Mouse (Mus musculus): Measurements from ENCODE around the gene Id3. TPM values are rescaled to one million over a fixed set of nuclear protein-coding genes. Genes with fewer than 3 reads are reported as not detected.

Id3 gene
- polyA plus RNA-seq, 1 experiment from 2014 or later: 273 TPM

DNA sequence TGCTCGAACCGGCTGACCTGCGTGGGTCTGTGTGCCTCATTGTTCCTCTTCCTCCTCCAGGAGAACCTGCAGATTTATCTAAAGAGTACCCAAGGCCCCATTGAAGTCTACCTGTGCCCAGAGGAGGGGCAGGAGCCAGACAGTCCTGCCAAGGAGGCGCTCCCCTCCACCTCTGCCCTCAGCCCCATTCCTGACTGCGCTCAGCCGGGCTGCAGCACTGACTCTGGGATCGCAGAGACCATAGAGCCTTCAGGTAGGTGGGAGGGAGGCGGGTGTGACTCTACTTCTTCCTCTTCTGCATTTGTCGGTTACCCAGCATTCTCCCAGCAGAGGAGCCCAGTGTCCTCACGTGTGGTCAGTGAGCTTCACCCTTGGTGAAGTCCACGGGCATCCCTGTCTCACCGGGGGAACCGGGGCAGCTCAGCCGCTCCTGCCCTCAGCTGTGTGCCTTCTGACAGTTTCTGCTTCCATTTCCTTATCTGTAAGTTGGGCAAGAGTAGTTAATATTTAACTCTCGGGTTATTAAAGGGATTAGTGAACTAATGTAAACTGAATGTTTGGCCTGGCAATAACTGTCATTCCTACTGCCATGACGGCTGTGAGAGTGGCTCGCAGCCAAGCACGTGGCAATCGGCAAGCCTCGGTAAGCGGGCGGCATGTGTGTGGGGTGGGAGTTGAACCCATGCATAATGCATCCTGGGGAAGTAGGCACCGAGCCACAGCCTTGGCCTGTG is 43.6 kb downstream of the Id3 start:
- Histone ChIP-seq H3K9me3 (no peaks in the 10 kb centered on the region), H3K4me2 (no peak overlapping the region), H3K27me3 (no peaks in the 10 kb centered on the region), H3K36me3 (no peaks in the 10 kb centered on the region), H3K9ac (no peak overlapping the region), H3K4me1 (replicated peaks) (no peaks in the 10 kb centered on the region), H3K4me3 (no peak overlapping the region), H3K27ac (replicated peaks) (no peak overlapping the region)
- no peak for ATAC-seq (ENCODE audit: low read depth)
- WGBS: 88% methylated on average over 23 of the region's 23 CpGs

DNA sequence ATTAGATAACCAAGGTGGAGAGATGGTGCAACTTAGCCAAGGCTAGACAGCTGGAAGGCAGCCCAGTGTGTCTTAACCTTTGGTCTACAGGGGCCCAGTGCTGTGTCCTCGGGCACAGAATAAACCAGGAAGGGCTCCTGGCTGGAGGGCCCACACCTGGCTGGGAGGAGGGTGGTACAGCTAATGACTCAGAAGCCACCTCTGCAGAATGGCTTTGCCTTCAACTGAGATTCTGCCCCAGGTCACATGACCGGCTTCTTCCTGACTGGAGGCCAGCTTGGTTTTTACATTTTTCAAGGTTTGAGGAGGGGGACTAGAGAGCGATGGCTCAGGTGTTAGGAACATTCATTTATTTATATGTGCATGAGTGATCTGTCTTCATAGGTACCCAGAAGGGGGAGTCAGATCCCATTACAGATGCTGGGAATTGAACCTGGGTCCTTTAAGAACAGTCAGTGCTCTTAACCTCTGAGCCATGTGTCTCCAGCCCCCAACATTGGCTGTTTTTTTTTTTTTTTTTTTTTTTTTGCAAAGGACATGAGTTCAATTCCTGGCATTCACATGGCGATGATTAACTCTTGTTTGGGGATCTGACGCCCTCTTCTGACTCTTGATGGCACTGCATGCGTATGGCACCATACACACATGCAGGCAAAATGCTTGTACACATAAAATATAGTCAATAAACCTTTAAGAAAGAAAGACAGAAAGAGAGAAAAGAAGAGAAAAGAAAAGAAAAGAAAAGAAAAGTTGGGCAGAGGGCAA is 45.9 kb downstream of the Id3 start:
- H3K9ac ChIP-seq: no peak overlapping the region
- H3K27me3 ChIP-seq: no peaks in the 10 kb centered on the region
- H3K4me1 ChIP-seq (replicated peaks): no peaks in the 10 kb centered on the region
- no peak for ATAC-seq (ENCODE audit: low read depth)
- H3K4me2 ChIP-seq: no peak overlapping the region
- H3K36me3 ChIP-seq: no peaks in the 10 kb centered on the region
- no peak overlapping the region for H3K4me3 ChIP-seq
- H3K27ac ChIP-seq (replicated peaks): no peak overlapping the region
- WGBS: 83% methylated on average over 6 of the region's 6 CpGs
- no peaks in the 10 kb centered on the region for H3K9me3 ChIP-seq

DNA sequence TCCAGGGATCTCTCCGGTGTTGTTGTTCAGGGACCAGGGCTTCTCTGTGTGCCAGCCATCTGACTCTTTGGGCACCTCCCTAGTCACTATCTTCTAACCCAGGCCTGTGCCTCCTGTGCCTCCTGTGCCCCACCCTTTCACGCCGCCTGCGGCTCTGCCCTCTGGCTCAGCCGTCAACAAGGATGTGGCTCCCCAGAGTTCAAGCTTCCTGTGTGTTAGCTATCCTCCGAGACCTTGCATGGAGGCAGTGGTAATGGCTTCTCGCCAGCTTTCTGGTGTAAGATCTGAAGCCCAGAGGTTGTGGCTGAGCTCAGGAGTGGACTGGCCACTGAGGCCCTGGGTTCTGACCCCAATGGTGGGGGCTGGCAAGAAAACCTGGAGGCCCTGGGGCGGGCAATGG is 46.6 kb downstream of the Id3 start:
- WGBS: 90% methylated on average over 8 of the region's 8 CpGs
- no peak for ATAC-seq (ENCODE audit: low read depth)

DNA sequence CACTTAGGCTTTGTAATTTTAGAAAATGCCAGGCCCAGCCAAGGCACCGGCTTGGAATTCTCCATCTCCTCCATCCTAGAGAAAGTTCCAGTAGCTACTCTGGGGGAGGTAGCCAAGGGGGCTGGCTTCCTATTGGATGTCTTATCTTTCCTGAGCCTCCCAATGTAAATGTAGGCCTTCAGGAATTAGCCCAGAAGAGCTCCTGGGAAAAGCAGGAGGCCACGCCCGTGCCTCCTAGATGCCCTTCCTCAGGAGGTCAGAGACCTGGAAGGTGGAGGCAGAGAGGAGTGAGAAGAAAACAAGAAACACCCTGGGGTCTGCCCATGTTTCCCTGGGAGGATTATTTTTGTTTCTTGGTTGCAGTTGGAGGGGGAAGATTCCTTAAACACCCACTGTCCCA is 50.3 kb downstream of the Id3 start:
- H3K4me1 ChIP-seq (replicated peaks): no peaks in the 10 kb centered on the region
- H3K4me3 ChIP-seq: no peak overlapping the region
- H3K9me3 ChIP-seq: no peaks in the 10 kb centered on the region
- no peak overlapping the region for H3K9ac ChIP-seq
- ATAC-seq (ENCODE audit: low read depth): no peak
- no peak overlapping the region for H3K4me2 ChIP-seq
- 87% methylated on average over 3 of the region's 3 CpGs for WGBS
- no peaks in the 10 kb centered on the region for H3K36me3 ChIP-seq
- H3K27me3 ChIP-seq: no peaks in the 10 kb centered on the region
- H3K27ac ChIP-seq (replicated peaks): no peak overlapping the region

More for the DNA sequence above, 46.6 kb downstream of the Id3 start:
- Histone ChIP-seq H3K27me3 (no peaks in the 10 kb centered on the region), H3K36me3 (no peaks in the 10 kb centered on the region), H3K4me2 (no peak overlapping the region), H3K9ac (peak overlapping the region; percentile 26; the same call in 1 of the 2 replicates), H3K4me1 (replicated peaks) (no peaks in the 10 kb centered on the region), H3K4me3 (no peak overlapping the region), H3K9me3 (no peaks in the 10 kb centered on the region), H3K27ac (replicated peaks) (no peak overlapping the region)

DNA sequence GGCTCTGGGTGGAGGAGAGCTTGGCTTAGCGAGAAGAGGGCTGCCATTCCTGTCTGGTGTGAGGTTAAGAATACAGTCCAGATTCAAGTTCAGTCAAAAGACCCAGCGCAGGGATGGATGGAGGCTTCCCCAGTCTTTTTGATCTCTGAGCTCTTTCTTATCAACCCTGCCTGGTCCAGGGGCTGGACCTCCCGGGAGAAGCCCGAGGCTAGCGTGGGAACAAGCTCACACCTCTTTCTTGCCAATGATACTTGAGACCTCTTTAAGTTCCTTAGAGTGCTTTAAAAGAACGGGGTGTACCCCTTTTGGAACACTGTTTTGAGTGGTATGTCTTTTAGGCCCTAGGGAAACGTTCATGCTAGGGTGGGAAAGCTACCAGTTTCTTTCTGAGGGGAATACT is 51.7 kb downstream of the Id3 start:
- WGBS: 67% methylated on average over 7 of the region's 7 CpGs
- no peak overlapping the region for H3K9ac ChIP-seq
- no peaks in the 10 kb centered on the region for H3K9me3 ChIP-seq
- ATAC-seq (ENCODE audit: low read depth): no peak
- no peaks in the 10 kb centered on the region for H3K4me1 ChIP-seq (replicated peaks)
- no peaks in the 10 kb centered on the region for H3K27me3 ChIP-seq
- no peak overlapping the region for H3K27ac ChIP-seq (replicated peaks)
- H3K36me3 ChIP-seq: no peaks in the 10 kb centered on the region
- no peak overlapping the region for H3K4me2 ChIP-seq
- no peak overlapping the region for H3K4me3 ChIP-seq

Other genes starting within 250 kb of the Id3 start
- gene Cnr2, start 248.1 kb upstream of the Id3 start, polyA plus RNA-seq (2015; fragmentation: Nextera tagmentation; extraction: Ambion mirVana): 0.12 and 0.25 TPM in 2 replicates
- gene Fuca1, start 222.8 kb upstream of the Id3 start, polyA plus RNA-seq (2015; fragmentation: Nextera tagmentation; extraction: Ambion mirVana): 53.8 and 63.6 TPM in 2 replicates
- gene Hmgcl, start 197.0 kb upstream of the Id3 start, polyA plus RNA-seq (2015; fragmentation: Nextera tagmentation; extraction: Ambion mirVana): 58.2 and 59.6 TPM in 2 replicates
- 39.0 and 42.5 TPM in 2 replicates for gene Gale, start 179.8 kb upstream of the Id3 start, polyA plus RNA-seq (2015; fragmentation: Nextera tagmentation; extraction: Ambion mirVana)
- 187 and 199 TPM in 2 replicates for gene Lypla2, start 170.9 kb upstream of the Id3 start, polyA plus RNA-seq (2015; fragmentation: Nextera tagmentation; extraction: Ambion mirVana)
- gene Pithd1, start 156.2 kb upstream of the Id3 start, polyA plus RNA-seq (2015; fragmentation: Nextera tagmentation; extraction: Ambion mirVana): 59.0 and 65.1 TPM in 2 replicates
- gene Eloa, start 121.7 kb upstream of the Id3 start, polyA plus RNA-seq (2015; fragmentation: Nextera tagmentation; extraction: Ambion mirVana): 26.4 and 29.2 TPM in 2 replicates
- gene Rpl11, start 90.1 kb upstream of the Id3 start, polyA plus RNA-seq (2015; fragmentation: Nextera tagmentation; extraction: Ambion mirVana): 265 and 313 TPM in 2 replicates
- 2.5 and 3.3 TPM in 2 replicates for gene E2f2, start 28.9 kb downstream of the Id3 start, polyA plus RNA-seq (2015; fragmentation: Nextera tagmentation; extraction: Ambion mirVana)
- 8.6 and 8.8 TPM in 2 replicates for gene Asap3, start 62.9 kb downstream of the Id3 start, polyA plus RNA-seq (2015; fragmentation: Nextera tagmentation; extraction: Ambion mirVana)
- 1.9 and 2.6 TPM in 2 replicates for gene Tcea3, start 104.2 kb downstream of the Id3 start, polyA plus RNA-seq (2015; fragmentation: Nextera tagmentation; extraction: Ambion mirVana)
- 41.9 and 45.8 TPM in 2 replicates for gene Zfp46, start 141.2 kb downstream of the Id3 start, polyA plus RNA-seq (2015; fragmentation: Nextera tagmentation; extraction: Ambion mirVana)
- gene Hnrnpr, start 167.4 kb downstream of the Id3 start, polyA plus RNA-seq (2015; fragmentation: Nextera tagmentation; extraction: Ambion mirVana): 215 and 234 TPM in 2 replicates